Mouse (Mus musculus) CD4-positive, CD25-positive, alpha-beta regulatory T cell, adult 4 months (primary cell): ENCODE measurements around the gene Olfr357. TPM values are rescaled to one million over a fixed set of nuclear protein-coding genes. Genes with fewer than 3 reads are reported as not detected.

Experiments
- ATAC-seq: one replicate; pipeline ENCODE4 v1.8.0; 2017
- polyA plus RNA-seq, 2 experiments: library from polyadenylated mRNA; unstranded; fragments of 100-300 nt; shearing (Covaris generic); gene quantifications; one replicate each; pipeline ENCODE4 v1.2.1; 2017

The Olfr357 gene
- not detected for polyA plus RNA-seq

DNA sequence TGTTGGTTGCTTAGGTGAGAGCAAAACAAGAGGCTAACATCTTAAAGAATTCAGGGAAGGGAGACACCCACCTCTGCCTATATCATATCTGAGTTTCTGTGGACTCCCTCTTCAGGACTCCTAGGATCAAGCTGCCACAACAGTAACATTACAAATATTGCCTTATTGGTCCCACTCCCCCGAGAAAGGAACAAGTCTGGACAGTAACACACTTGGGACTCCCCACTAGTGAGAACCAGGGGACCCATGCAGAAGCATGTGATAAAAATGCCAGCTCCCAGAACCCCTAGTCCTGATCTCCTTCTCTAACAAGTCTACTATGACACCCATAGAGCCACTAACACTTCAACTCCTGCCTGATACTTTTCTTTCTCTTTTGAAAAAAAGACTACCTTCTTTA is at the start of gene Olfr357:
Olfr357 (plus strand) TSS at position 301 of the 400 bp plus-strand sequence.
- ATAC-seq, result no peak

DNA sequence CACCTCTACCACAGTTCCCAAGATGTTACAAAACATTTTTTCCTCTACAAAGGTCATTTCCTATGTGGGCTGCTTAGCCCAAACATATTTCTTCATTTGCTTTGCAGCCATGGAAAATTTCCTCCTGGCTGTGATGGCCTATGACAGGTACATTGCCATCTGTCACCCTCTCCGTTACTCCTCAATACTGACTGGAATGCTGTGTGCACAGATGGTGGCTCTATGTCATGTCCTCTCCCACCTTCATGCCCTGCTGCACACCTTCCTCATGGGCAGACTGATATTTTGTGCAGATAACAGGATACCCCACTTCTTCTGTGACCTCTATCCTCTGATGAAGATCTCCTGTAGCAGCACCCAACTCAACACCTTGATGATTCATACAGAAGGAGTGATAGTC is 3.4 kb downstream of the Olfr357 start:
- ATAC-seq, result no peak

GRCm38 (mm10) chr2:37009235-37009634 is 15.6 kb downstream of the Olfr357 start, which contains the start of gene Olfr358:
TSS of gene Olfr358 (minus strand) at chr2:37009335.
- no peak for ATAC-seq

Other genes starting within 250 kb of the Olfr357 start
- not detected for gene Olfr348, start 209.6 kb upstream of the Olfr357 start, polyA plus RNA-seq
- not detected for gene Olfr50, start 203.3 kb upstream of the Olfr357 start, polyA plus RNA-seq
- gene Olfr3, start 176.8 kb upstream of the Olfr357 start, polyA plus RNA-seq, result not detected
- not detected for gene Olfr350, start 147.5 kb upstream of the Olfr357 start, polyA plus RNA-seq
- gene Olfr351, start 131.2 kb upstream of the Olfr357 start, polyA plus RNA-seq, result not detected
- gene Olfr352, start 125.4 kb upstream of the Olfr357 start, polyA plus RNA-seq, result not detected
- gene Olfr353, start 100.9 kb upstream of the Olfr357 start, polyA plus RNA-seq, result not detected
- under 1 TPM in 1 of 2 experiments, not detected in 1; 0.09 TPM for gene Olfr354, start 88.1 kb upstream of the Olfr357 start, polyA plus RNA-seq
- gene Olfr355, start 64.9 kb upstream of the Olfr357 start, polyA plus RNA-seq, result under 1 TPM in 1 of 2 experiments, not detected in 1; 0.44 TPM
- gene Olfr356, start 56.7 kb upstream of the Olfr357 start, polyA plus RNA-seq, result not detected
- not detected for gene Olfr358, start 15.5 kb downstream of the Olfr357 start, polyA plus RNA-seq
- not detected for gene Olfr360, start 71.9 kb downstream of the Olfr357 start, polyA plus RNA-seq
- not detected for gene Olfr361, start 95.5 kb downstream of the Olfr357 start, polyA plus RNA-seq
- gene Olfr362, start 124.1 kb downstream of the Olfr357 start, polyA plus RNA-seq, result not detected
- not detected for gene Olfr364-ps1, start 145.5 kb downstream of the Olfr357 start, polyA plus RNA-seq
- gene Olfr365, start 194.4 kb downstream of the Olfr357 start, polyA plus RNA-seq, result not detected
- gene Olfr366, start 217.7 kb downstream of the Olfr357 start, polyA plus RNA-seq, result not detected